Mouse (Mus musculus) CH12.LX (cell line): ENCODE measurements around the gene Hes5.

Source experiments
- CTCF ChIP-seq, 2 experiments: IDR thresholded peaks in 1 of 2; conservative IDR thresholded peaks in 1 of 2; 2 replicates each; pipeline ENCODE4 v1.5.1; 2011 to 2012; ENCODE audit warnings: low read depth in 2 of 2, low read length in 2 of 2, improper control_type of control experiment in 1 of 2, inconsistent platforms in 1 of 2, mild to moderate bottlenecking in 1 of 2, moderate library complexity in 1 of 2
- E2F4 ChIP-seq: IDR thresholded peaks from 2 replicates; pipeline ENCODE4 v1.6.1; 2011; ENCODE audit warnings: low read depth, low read length, improper control_type of control experiment; ENCODE audit not compliant: insufficient replicate concordance
- ELF1 ChIP-seq: IDR thresholded peaks from 2 replicates; pipeline ENCODE4 v1.6.1; 2014; ENCODE audit warnings: low read depth, mild to moderate bottlenecking, inconsistent platforms, low read length, improper control_type of control experiment
- HCFC1 ChIP-seq: IDR thresholded peaks from 2 replicates; pipeline ENCODE4 v1.6.1; 2012; ENCODE audit warnings: low read depth, mild to moderate bottlenecking, inconsistent platforms, low read length, improper control_type of control experiment
- MAFK ChIP-seq: IDR thresholded peaks from 2 replicates; pipeline ENCODE4 v1.6.1; 2011; ENCODE audit warnings: low read length, improper control_type of control experiment; ENCODE audit not compliant: insufficient replicate concordance
- NRF1 ChIP-seq: IDR thresholded peaks from 2 replicates; pipeline ENCODE4 v1.6.1; 2014; ENCODE audit warnings: low read depth, mild to moderate bottlenecking, inconsistent platforms, low read length, improper control_type of control experiment, moderate library complexity
- POLR2A ChIP-seq: IDR thresholded peaks from 2 replicates; pipeline ENCODE4 v1.6.1; 2011; ENCODE audit warnings: low read depth, mild to moderate bottlenecking, improper control_type of control experiment, low read length
- SMC3 ChIP-seq: IDR thresholded peaks from 2 replicates; pipeline ENCODE4 v1.6.1; 2011; ENCODE audit warnings: low read depth, low read length, improper control_type of control experiment
- USF2 ChIP-seq: conservative IDR thresholded peaks from 2 replicates; pipeline ENCODE4 v1.6.1; 2011; ENCODE audit warnings: low read depth, low read length, improper control_type of control experiment

DNA sequence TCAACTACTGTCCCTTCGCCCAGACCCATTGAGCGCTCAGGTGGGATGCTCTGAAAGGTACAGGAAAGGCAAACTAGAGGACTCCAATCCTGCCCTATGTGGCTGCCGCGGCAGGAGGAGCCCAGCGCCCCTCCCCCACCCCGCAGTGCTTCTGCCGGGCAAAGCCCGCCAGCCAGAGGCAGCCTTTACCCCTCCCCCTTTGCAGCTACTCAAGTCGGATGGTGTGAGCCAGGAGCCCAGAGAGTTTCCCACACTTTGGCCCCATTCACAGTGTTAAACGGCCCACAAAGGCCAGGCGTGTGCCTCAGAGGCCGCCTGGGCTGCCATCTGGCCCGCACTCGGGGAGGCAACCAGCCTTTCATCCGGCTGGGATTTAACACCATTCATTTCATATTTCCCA, 2.6 kb upstream of the Hes5 start:
- TF ChIP-seq NRF1, result no peak
- TF ChIP-seq POLR2A, result no peak
- no peak for TF ChIP-seq CTCF (conservative IDR thresholded peaks at IDR 0.05 in 1 of 2, IDR thresholded peaks at IDR 0.05 in 1 of 2; ENCODE audit: low read depth in 2 of 2, low read length in 2 of 2)
- no peak for TF ChIP-seq HCFC1
- no peak for TF ChIP-seq SMC3
- TF ChIP-seq ELF1, result no peak
- TF ChIP-seq MAFK, result no peak
- no peak for TF ChIP-seq E2F4
- TF ChIP-seq USF2, result no peak
